Mouse (Mus musculus) heart, adult 9 months (tissue): Measurements from ENCODE around the gene Frmd5.
"Not testable (repeated sequence)": the region's sequence is repeated elsewhere in the genome, so short reads cannot be mapped to it uniquely, and the experiment has no call there.

Experiments
- DNase-seq, 2 experiments: peaks; one replicate each; pipeline ENCODE4 v3.0.0; 2022; ENCODE audit warnings: low spot score in 2 of 2

Frmd5 gene

GRCm38 (mm10) chr2:121806959-121807653 lies at the start of gene Frmd5:
Gene Frmd5 (minus strand): TSS chr2:121807087.
- DNase-seq, result peak; percentile 84 to 93

GRCm38 (mm10) chr2:121853974-121854373 lies 47.1 kb upstream of the Frmd5 start:
- no peak for DNase-seq

GRCm38 (mm10) chr2:121852045-121852444 lies 45.2 kb upstream of the Frmd5 start:
- no peak for DNase-seq

GRCm38 (mm10) chr2:121846050-121846449 lies 39.2 kb upstream of the Frmd5 start:
- DNase-seq, result no peak

- no peak for DNase-seq
Measured at GRCm38 (mm10) chr2:121842249-121842648, 35.4 kb upstream of the Frmd5 start.

GRCm38 (mm10) chr2:121841453-121841852 lies 34.6 kb upstream of the Frmd5 start:
- DNase-seq, result no peak

GRCm38 (mm10) chr2:121834926-121835325 lies 28.0 kb upstream of the Frmd5 start:
- DNase-seq, result no peak

- peak; percentile 7 to 35 for DNase-seq
Measured at GRCm38 (mm10) chr2:121832484-121832894, 25.6 kb upstream of the Frmd5 start.

- no peak for DNase-seq
Measured at GRCm38 (mm10) chr2:121828411-121828810, 21.5 kb upstream of the Frmd5 start.

- DNase-seq, result no peak
Measured at GRCm38 (mm10) chr2:121826189-121826588, 19.3 kb upstream of the Frmd5 start.

- no peak for DNase-seq
Measured at GRCm38 (mm10) chr2:121824653-121825052, 17.8 kb upstream of the Frmd5 start.

- no peak for DNase-seq
Measured at GRCm38 (mm10) chr2:121821787-121822186, 14.9 kb upstream of the Frmd5 start.

- DNase-seq, result not testable (repeated sequence)
Measured at GRCm38 (mm10) chr2:121810876-121811275, 4.0 kb upstream of the Frmd5 start.

GRCm38 (mm10) chr2:121809126-121809525 lies 2.2 kb upstream of the Frmd5 start:
- DNase-seq, result no peak

- DNase-seq, result no peak
Measured at GRCm38 (mm10) chr2:121806171-121806943, 530 bp downstream of the Frmd5 start.

- DNase-seq, result no peak
Measured at GRCm38 (mm10) chr2:121799051-121799450, 7.8 kb downstream of the Frmd5 start.

- no peak for DNase-seq
Measured at GRCm38 (mm10) chr2:121795995-121796394, 10.9 kb downstream of the Frmd5 start.

GRCm38 (mm10) chr2:121789777-121790176 lies 17.1 kb downstream of the Frmd5 start:
- no peak for DNase-seq

- no peak for DNase-seq
Measured at GRCm38 (mm10) chr2:121788415-121788814, 18.5 kb downstream of the Frmd5 start.

GRCm38 (mm10) chr2:121787767-121788166 lies 19.1 kb downstream of the Frmd5 start:
- no peak for DNase-seq

GRCm38 (mm10) chr2:121787271-121787670 lies 19.6 kb downstream of the Frmd5 start:
- DNase-seq, result no peak

GRCm38 (mm10) chr2:121776219-121776618 lies 30.7 kb downstream of the Frmd5 start:
- no peak for DNase-seq

- no peak for DNase-seq
Measured at GRCm38 (mm10) chr2:121764851-121765250, 42.0 kb downstream of the Frmd5 start.
